Mouse (Mus musculus): ENCODE results near the gene Kirrel2. TPM values are rescaled to one million over a fixed set of nuclear protein-coding genes. Genes with fewer than 3 reads are reported as not detected.

The Kirrel2 gene
- polyA plus RNA-seq, 1 experiment: not detected

DNA sequence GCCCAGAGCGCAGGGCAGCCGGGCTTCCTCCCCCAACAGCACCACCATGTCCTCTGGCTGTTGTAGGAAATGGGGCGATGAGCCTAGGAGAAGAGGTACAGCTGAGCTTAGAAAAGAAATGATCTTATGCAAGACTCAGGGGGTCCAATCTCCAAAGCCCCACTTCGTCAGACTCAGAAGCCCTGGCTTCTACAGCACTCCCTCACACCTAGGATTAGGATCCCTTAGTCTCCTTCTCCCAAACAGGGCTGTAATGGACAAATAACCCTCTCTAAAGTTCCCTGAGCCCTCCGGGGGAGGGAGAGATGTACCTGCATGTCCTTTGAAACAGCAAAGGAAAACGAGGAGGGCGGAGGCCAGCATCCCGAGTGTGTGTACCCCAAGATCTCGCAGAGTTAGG lies 1.0 kb downstream of the Kirrel2 start:
- Histone ChIP-seq H3K79me2 (ENCODE audit: control insufficient read depth, insufficient read depth) (no peaks in the 10 kb centered on the region), H3ac (ENCODE audit: control insufficient read depth, insufficient read length, low read depth) (no peak overlapping the region), H3K36me3 (ENCODE audit: control insufficient read depth, insufficient read depth) (no peaks in the 10 kb centered on the region), H3K27me3 (ENCODE audit: control insufficient read depth, insufficient read depth, insufficient read length) (peaks cover 83% of the 10 kb centered on the region), H3K4me3 (ENCODE audit: insufficient read depth, poor library complexity, severe bottlenecking) (no peak overlapping the region), H3K79me3 (ENCODE audit: low read depth) (no peaks in the 10 kb centered on the region)
- TF ChIP-seq CEBPB (IDR thresholded peaks at IDR 0.05; ENCODE audit: low read depth) (no peak), MYOG (IDR thresholded peaks at IDR 0.05; ENCODE audit: control insufficient read depth, extremely low read depth, insufficient read length) (no peak), USF1 (IDR thresholded peaks at IDR 0.05; ENCODE audit: low read depth) (no peak), MAX (IDR thresholded peaks at IDR 0.05) (no peak), FOSL1 (IDR thresholded peaks at IDR 0.05; ENCODE audit: insufficient read depth, low read length, poor library complexity, severe bottlenecking) (no peak), MYOD1 (IDR thresholded peaks at IDR 0.05; ENCODE audit: control insufficient read depth, insufficient read length, low read depth) (no peak), CTCF (IDR thresholded peaks at IDR 0.05; ENCODE audit: control insufficient read depth, insufficient read depth, insufficient read length) (no peak)

DNA sequence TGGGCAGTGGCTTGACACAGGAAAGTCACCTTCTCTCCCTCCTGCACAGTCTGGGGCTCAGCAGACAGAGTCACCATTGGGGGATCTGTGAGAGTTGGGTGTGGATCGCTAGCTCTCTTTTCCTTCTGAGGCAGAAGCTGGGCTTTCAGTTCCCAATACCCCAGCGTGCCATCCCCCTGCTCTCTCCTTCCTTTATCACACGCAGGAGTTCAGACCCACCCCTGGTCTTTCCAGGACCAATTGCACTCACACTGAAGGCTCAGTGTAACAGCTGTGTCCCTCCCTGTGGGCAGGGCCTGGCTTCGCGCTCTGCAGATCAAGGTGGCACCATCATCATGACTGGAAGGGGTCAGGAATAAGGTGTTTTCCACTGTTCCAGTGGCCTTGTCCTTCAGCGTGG lies 3.2 kb downstream of the Kirrel2 start:
- no peaks in the 10 kb centered on the region for H3K79me3 ChIP-seq (ENCODE audit: low read depth)
- H3K79me2 ChIP-seq (ENCODE audit: control insufficient read depth, insufficient read depth): no peaks in the 10 kb centered on the region
- peaks cover 67% of the 10 kb centered on the region for H3K27me3 ChIP-seq (ENCODE audit: control insufficient read depth, insufficient read depth, insufficient read length)
- H3K36me3 ChIP-seq (ENCODE audit: control insufficient read depth, insufficient read depth): no peaks in the 10 kb centered on the region
- H3ac ChIP-seq (ENCODE audit: control insufficient read depth, insufficient read length, low read depth): no peak overlapping the region
- no peak for TF ChIP-seq MYOG (IDR thresholded peaks at IDR 0.05; ENCODE audit: control insufficient read depth, extremely low read depth, insufficient read length)
- no peak for TF ChIP-seq MYOD1 (IDR thresholded peaks at IDR 0.05; ENCODE audit: control insufficient read depth, insufficient read length, low read depth)
- TF ChIP-seq MAX (IDR thresholded peaks at IDR 0.05): no peak
- no peak for TF ChIP-seq USF1 (IDR thresholded peaks at IDR 0.05; ENCODE audit: low read depth)
- no peak for TF ChIP-seq CEBPB (IDR thresholded peaks at IDR 0.05; ENCODE audit: low read depth)
- no peak for TF ChIP-seq FOSL1 (IDR thresholded peaks at IDR 0.05; ENCODE audit: insufficient read depth, low read length, poor library complexity, severe bottlenecking)
- no peak for TF ChIP-seq CTCF (IDR thresholded peaks at IDR 0.05; ENCODE audit: control insufficient read depth, insufficient read depth, insufficient read length)
- no peak overlapping the region for H3K4me3 ChIP-seq (ENCODE audit: insufficient read depth, poor library complexity, severe bottlenecking)

DNA sequence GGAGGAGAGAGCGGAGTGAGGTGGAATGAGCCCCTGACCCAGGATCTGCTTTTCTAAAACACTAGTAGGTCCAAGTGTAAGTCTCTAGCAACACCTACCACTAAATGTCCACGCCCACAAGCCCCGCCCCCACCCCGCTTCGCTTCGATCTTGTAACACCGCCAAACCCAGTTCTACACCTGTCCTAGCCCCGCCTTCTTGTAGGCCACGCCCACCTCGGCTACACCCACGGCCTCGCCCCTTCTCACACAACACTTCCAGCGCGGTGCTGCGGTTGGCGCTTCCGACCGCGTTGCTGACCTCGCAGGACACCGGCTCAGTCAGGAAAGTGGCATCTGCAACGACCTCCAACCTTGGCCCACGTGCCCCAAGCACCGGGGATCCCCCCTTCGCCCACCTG lies 3.7 kb downstream of the Kirrel2 start:
- no peak overlapping the region for H3K4me3 ChIP-seq (ENCODE audit: insufficient read depth, poor library complexity, severe bottlenecking)
- peaks cover 62% of the 10 kb centered on the region for H3K27me3 ChIP-seq (ENCODE audit: control insufficient read depth, insufficient read depth, insufficient read length)
- TF ChIP-seq CTCF (IDR thresholded peaks at IDR 0.05; ENCODE audit: control insufficient read depth, insufficient read depth, insufficient read length) (no peak), MYOG (IDR thresholded peaks at IDR 0.05; ENCODE audit: control insufficient read depth, extremely low read depth, insufficient read length) (no peak), MAX (IDR thresholded peaks at IDR 0.05) (no peak), MYOD1 (IDR thresholded peaks at IDR 0.05; ENCODE audit: control insufficient read depth, insufficient read length, low read depth) (no peak), USF1 (IDR thresholded peaks at IDR 0.05; ENCODE audit: low read depth) (no peak), CEBPB (IDR thresholded peaks at IDR 0.05; ENCODE audit: low read depth) (no peak), FOSL1 (IDR thresholded peaks at IDR 0.05; ENCODE audit: insufficient read depth, low read length, poor library complexity, severe bottlenecking) (no peak)

DNA sequence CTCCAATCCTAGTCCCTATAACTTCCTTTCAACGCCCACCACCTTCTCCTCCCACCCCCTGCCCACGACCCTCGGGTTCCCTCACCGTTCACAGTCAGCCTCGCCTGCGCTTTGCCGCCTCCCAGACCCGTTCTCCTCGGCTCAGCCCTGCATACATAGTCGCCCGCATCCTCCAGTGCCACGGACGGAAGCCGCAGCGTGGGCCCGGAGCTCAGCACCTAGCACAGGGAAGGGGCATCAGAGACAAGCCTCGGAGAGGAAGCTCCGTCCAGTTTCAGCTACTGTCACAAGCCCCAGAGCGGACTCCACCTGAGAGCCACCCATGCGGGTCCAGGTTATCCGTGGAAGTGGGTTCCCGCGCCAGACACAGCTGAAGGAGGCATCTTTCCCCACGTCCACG lies 4.2 kb downstream of the Kirrel2 start:
- H3K79me3 ChIP-seq (ENCODE audit: low read depth): no peaks in the 10 kb centered on the region
- no peaks in the 10 kb centered on the region for H3K36me3 ChIP-seq (ENCODE audit: control insufficient read depth, insufficient read depth)
- H3K79me2 ChIP-seq (ENCODE audit: control insufficient read depth, insufficient read depth): no peaks in the 10 kb centered on the region
- H3ac ChIP-seq (ENCODE audit: control insufficient read depth, insufficient read length, low read depth): no peak overlapping the region
- H3K4me3 ChIP-seq (ENCODE audit: insufficient read depth, poor library complexity, severe bottlenecking): no peak overlapping the region
- peaks cover 61% of the 10 kb centered on the region for H3K27me3 ChIP-seq (ENCODE audit: control insufficient read depth, insufficient read depth, insufficient read length)
- TF ChIP-seq MYOG (IDR thresholded peaks at IDR 0.05; ENCODE audit: control insufficient read depth, extremely low read depth, insufficient read length) (no peak), CTCF (IDR thresholded peaks at IDR 0.05; ENCODE audit: control insufficient read depth, insufficient read depth, insufficient read length) (no peak)

More for the DNA sequence above, 3.7 kb downstream of the Kirrel2 start:
- H3K36me3 ChIP-seq (ENCODE audit: control insufficient read depth, insufficient read depth): no peaks in the 10 kb centered on the region
- H3ac ChIP-seq (ENCODE audit: control insufficient read depth, insufficient read length, low read depth): no peak overlapping the region
- H3K79me3 ChIP-seq (ENCODE audit: low read depth): no peaks in the 10 kb centered on the region
- H3K79me2 ChIP-seq (ENCODE audit: control insufficient read depth, insufficient read depth): no peaks in the 10 kb centered on the region

DNA sequence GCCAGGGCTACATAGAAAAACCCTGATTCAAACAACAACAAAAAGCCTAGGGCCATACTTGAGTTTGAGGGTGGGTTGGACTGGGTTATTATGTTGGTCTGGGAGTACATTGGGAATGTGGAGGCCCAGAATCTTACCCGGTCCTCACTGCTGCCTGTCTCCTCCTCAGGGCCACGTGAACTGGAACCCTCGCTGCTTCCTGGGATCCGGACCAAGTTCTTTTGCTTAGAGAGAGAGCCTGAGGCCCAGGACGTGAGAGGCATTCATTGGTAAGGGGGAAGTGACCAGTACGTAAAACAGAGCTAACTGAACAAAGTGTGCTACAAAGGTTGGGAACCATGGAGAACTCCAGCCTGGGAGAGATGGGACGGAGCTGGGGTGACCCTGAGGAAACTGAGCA lies 7.2 kb downstream of the Kirrel2 start:
- peaks cover 42% of the 10 kb centered on the region for H3K27me3 ChIP-seq (ENCODE audit: control insufficient read depth, insufficient read depth, insufficient read length)
- H3K79me2 ChIP-seq (ENCODE audit: control insufficient read depth, insufficient read depth): no peaks in the 10 kb centered on the region
- no peaks in the 10 kb centered on the region for H3K79me3 ChIP-seq (ENCODE audit: low read depth)
- TF ChIP-seq MYOD1 (IDR thresholded peaks at IDR 0.05; ENCODE audit: control insufficient read depth, insufficient read length, low read depth) (no peak), MAX (IDR thresholded peaks at IDR 0.05) (no peak), MYOG (IDR thresholded peaks at IDR 0.05; ENCODE audit: control insufficient read depth, extremely low read depth, insufficient read length) (no peak), CTCF (IDR thresholded peaks at IDR 0.05; ENCODE audit: control insufficient read depth, insufficient read depth, insufficient read length) (no peak), FOSL1 (IDR thresholded peaks at IDR 0.05; ENCODE audit: insufficient read depth, low read length, poor library complexity, severe bottlenecking) (no peak), CEBPB (IDR thresholded peaks at IDR 0.05; ENCODE audit: low read depth) (no peak), USF1 (IDR thresholded peaks at IDR 0.05; ENCODE audit: low read depth) (no peak)
- no peaks in the 10 kb centered on the region for H3K36me3 ChIP-seq (ENCODE audit: control insufficient read depth, insufficient read depth)
- no peak overlapping the region for H3ac ChIP-seq (ENCODE audit: control insufficient read depth, insufficient read length, low read depth)
- H3K4me3 ChIP-seq (ENCODE audit: insufficient read depth, poor library complexity, severe bottlenecking): no peak overlapping the region
